Mouse (Mus musculus) limb, embryonic 12.5 days (tissue): ENCODE measurements around the gene Auts2. TPM values are rescaled to one million over a fixed set of nuclear protein-coding genes. Genes with fewer than 3 reads are reported as not detected.

Source experiments
- ATAC-seq: fragments of 200-750 bp; cut with Nextera tagmentation; 2 replicates; pipeline ENCODE4 v1.8.0; 2017; ENCODE audit warnings: low read depth, moderate TSS enrichment; ENCODE audit not compliant: insufficient number of reproducible peaks, insufficient read depth, low FRiP score, low TSS enrichment
- H3K27ac ChIP-seq: fragments of 300-500 bp; sonication (generic); 2 replicates; pipeline ENCODE4 v1.5.1; 2016; ENCODE audit warnings: mild to moderate bottlenecking, moderate library complexity
- H3K27me3 ChIP-seq: fragments of 300-500 bp; sonication (generic); 2 replicates; pipeline ENCODE4 v1.6.1; 2016; ENCODE audit warnings: mild to moderate bottlenecking, moderate library complexity
- H3K36me3 ChIP-seq: fragments of 300-500 bp; sonication (generic); 2 replicates; pipeline ENCODE4 v1.6.1; 2016; ENCODE audit warnings: mild to moderate bottlenecking, moderate library complexity
- H3K4me1 ChIP-seq: fragments of 300-500 bp; sonication (generic); replicated peaks from 2 replicates; pipeline ENCODE4 v1.6.1; 2016
- H3K4me2 ChIP-seq: fragments of 300-500 bp; sonication (generic); 2 replicates; pipeline ENCODE4 v1.6.1; 2016; ENCODE audit warnings: mild to moderate bottlenecking, moderate library complexity
- H3K4me3 ChIP-seq: fragments of 300-500 bp; sonication (generic); replicated peaks from 2 replicates; pipeline ENCODE4 v1.5.1; 2016; ENCODE audit warnings: mild to moderate bottlenecking
- H3K9ac ChIP-seq: fragments of 300-500 bp; sonication (generic); replicated peaks from 2 replicates; pipeline ENCODE4 v1.6.1; 2016; ENCODE audit warnings: mild to moderate bottlenecking, moderate library complexity
- H3K9me3 ChIP-seq: fragments of 300-500 bp; sonication (generic); 2 replicates; pipeline ENCODE4 v1.6.1; 2016; ENCODE audit warnings: mild to moderate bottlenecking, moderate library complexity
- WGBS: fragments of 180-500 bp; shearing (Covaris S2); methylation state at CpG from one replicate; pipeline ENCODE4 v1.1.7; 2016; 5-methylcytosine and 5-hydroxymethylcytosine counted together
- polyA plus RNA-seq: library from polyadenylated mRNA; unstranded; fragments of >200 nt; fragmentation: Nextera tagmentation; extraction: Ambion mirVana; gene quantifications from 2 replicates; pipeline ENCODE4 v1.2.1, GENCODE M21; 2016

The Auts2 gene
- polyA plus RNA-seq, 1 experiment from 2014 or later, result 66.4 TPM

GRCm38 (mm10) chr5:131978939-131979338, 564.2 kb downstream of the Auts2 start:
- Histone ChIP-seq H3K4me1 (peaks cover 18% of the 10 kb centered on the region), H3K27me3 (no peaks in the 10 kb centered on the region), H3K36me3 (no peaks in the 10 kb centered on the region), H3K9me3 (no peaks in the 10 kb centered on the region), H3K9ac (no peak overlapping the region), H3K4me3 (no peak overlapping the region), H3K27ac (no peak overlapping the region), H3K4me2 (peak overlapping the region; percentile 15)
- WGBS, result 14% methylated on average over 9 of the region's 9 CpGs
- ATAC-seq, result no peak

- H3K4me1 ChIP-seq, result peaks cover 20% of the 10 kb centered on the region
- ATAC-seq, result no peak
- no peaks in the 10 kb centered on the region for H3K36me3 ChIP-seq
- H3K4me3 ChIP-seq, result no peak overlapping the region
- 63% methylated on average over 3 of the region's 3 CpGs for WGBS
- H3K4me2 ChIP-seq, result no peak overlapping the region
- no peak overlapping the region for H3K9ac ChIP-seq
- H3K27ac ChIP-seq, result no peak overlapping the region
- no peaks in the 10 kb centered on the region for H3K27me3 ChIP-seq
- no peaks in the 10 kb centered on the region for H3K9me3 ChIP-seq
These were observed 565.6 kb downstream of the Auts2 start for GRCm38 (mm10) chr5:131977497-131977896.

GRCm38 (mm10) chr5:131971901-131972300, 571.2 kb downstream of the Auts2 start:
- 86% methylated on average over 2 of the region's 2 CpGs for WGBS
- Histone ChIP-seq H3K27me3 (no peaks in the 10 kb centered on the region), H3K4me1 (peaks cover 20% of the 10 kb centered on the region), H3K4me2 (no peak overlapping the region), H3K4me3 (no peak overlapping the region), H3K9ac (no peak overlapping the region), H3K27ac (no peak overlapping the region), H3K36me3 (no peaks in the 10 kb centered on the region), H3K9me3 (no peaks in the 10 kb centered on the region)
- no peak for ATAC-seq

- H3K36me3 ChIP-seq, result peaks cover 7% of the 10 kb centered on the region; the same call in 1 of the 2 replicates
- 95% methylated on average over 6 of the region's 6 CpGs for WGBS
- H3K9me3 ChIP-seq, result 0 out of 2 replicates have a peak, but pooled peaks cover 7% of the 10 kb centered on the region
- no peak overlapping the region for H3K4me3 ChIP-seq
- no peaks in the 10 kb centered on the region for H3K27me3 ChIP-seq
- H3K4me2 ChIP-seq, result no peak overlapping the region
- H3K9ac ChIP-seq, result no peak overlapping the region
- H3K4me1 ChIP-seq, result peaks cover 8% of the 10 kb centered on the region
- no peak for ATAC-seq
- H3K27ac ChIP-seq, result no peak overlapping the region
These were observed 577.6 kb downstream of the Auts2 start for GRCm38 (mm10) chr5:131965499-131965898.

DNA sequence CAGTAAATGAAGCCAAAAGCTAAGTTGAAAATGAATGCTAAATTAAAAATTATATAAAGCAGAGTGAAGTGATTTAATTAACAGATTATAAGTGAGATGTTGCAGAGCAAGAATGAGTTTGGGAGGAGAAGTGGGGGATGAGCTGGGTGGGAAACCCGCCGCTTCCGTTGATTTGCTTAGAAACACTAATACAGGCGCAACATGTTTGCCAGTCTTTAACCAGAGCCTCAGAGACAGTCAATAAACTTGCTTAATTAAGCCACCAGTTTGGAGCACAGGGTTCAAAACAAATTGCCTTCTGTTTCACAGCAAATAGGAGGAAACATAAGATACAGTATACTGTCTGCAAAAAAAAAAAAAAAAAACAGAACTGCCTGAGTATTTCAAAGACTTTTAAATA, 579.6 kb downstream of the Auts2 start:
- H3K4me1 ChIP-seq, result peaks cover 8% of the 10 kb centered on the region
- peaks cover 7% of the 10 kb centered on the region; the same call in 1 of the 2 replicates for H3K36me3 ChIP-seq
- 75% methylated on average over 4 of the region's 4 CpGs for WGBS
- no peak overlapping the region for H3K9ac ChIP-seq
- no peak overlapping the region for H3K4me2 ChIP-seq
- no peak for ATAC-seq
- H3K27me3 ChIP-seq, result no peaks in the 10 kb centered on the region
- H3K4me3 ChIP-seq, result no peak overlapping the region
- 0 out of 2 replicates have a peak, but pooled peaks cover 9% of the 10 kb centered on the region for H3K9me3 ChIP-seq
- H3K27ac ChIP-seq, result no peak overlapping the region

- Histone ChIP-seq H3K9me3 (0 out of 2 replicates have a peak, but pooled peaks cover 9% of the 10 kb centered on the region), H3K4me1 (peaks cover 7% of the 10 kb centered on the region), H3K36me3 (peaks cover 7% of the 10 kb centered on the region; the same call in 1 of the 2 replicates), H3K4me2 (no peak overlapping the region), H3K9ac (no peak overlapping the region), H3K27ac (no peak overlapping the region), H3K27me3 (no peaks in the 10 kb centered on the region), H3K4me3 (no peak overlapping the region)
- ATAC-seq, result no peak
- 81% methylated on average over 2 of the region's 2 CpGs for WGBS
These were observed 581.3 kb downstream of the Auts2 start for GRCm38 (mm10) chr5:131961859-131962258.

DNA sequence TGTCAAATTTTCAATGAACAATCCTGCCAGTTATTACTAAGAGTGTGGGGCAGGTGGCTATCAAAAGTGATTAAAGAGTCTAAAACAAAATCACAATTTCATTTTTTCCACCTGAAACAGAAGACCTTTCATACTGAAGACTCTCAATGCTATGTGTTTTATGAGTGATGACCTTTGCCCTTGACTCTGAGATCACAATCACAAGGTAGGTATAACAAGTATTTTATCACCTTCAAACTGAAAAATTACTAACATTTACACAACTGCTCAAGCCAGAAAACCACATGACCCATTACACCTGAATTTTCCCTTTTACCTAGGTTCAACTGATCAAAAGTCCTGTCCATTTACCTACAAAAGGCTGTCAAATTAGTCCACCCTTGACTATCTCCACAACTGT, 582.7 kb downstream of the Auts2 start:
- no peak for ATAC-seq
- Histone ChIP-seq H3K4me1 (peaks cover 18% of the 10 kb centered on the region), H3K4me3 (no peak overlapping the region), H3K9me3 (0 out of 2 replicates have a peak, but pooled peaks cover 9% of the 10 kb centered on the region), H3K36me3 (peaks cover 7% of the 10 kb centered on the region; the same call in 1 of the 2 replicates), H3K27me3 (no peaks in the 10 kb centered on the region), H3K4me2 (no peak overlapping the region), H3K27ac (no peak overlapping the region), H3K9ac (no peak overlapping the region)

- no peak for ATAC-seq
- Histone ChIP-seq H3K27me3 (no peaks in the 10 kb centered on the region), H3K9ac (no peak overlapping the region), H3K4me3 (no peak overlapping the region), H3K36me3 (no peaks in the 10 kb centered on the region), H3K9me3 (0 out of 2 replicates have a peak, but pooled peaks cover 2% of the 10 kb centered on the region), H3K4me2 (no peak overlapping the region), H3K27ac (no peak overlapping the region; the same call in 1 of the 2 replicates), H3K4me1 (peaks cover 21% of the 10 kb centered on the region)
- 33% methylated on average over 3 of the region's 3 CpGs for WGBS
These were observed 586.1 kb downstream of the Auts2 start for GRCm38 (mm10) chr5:131956998-131957397.

DNA sequence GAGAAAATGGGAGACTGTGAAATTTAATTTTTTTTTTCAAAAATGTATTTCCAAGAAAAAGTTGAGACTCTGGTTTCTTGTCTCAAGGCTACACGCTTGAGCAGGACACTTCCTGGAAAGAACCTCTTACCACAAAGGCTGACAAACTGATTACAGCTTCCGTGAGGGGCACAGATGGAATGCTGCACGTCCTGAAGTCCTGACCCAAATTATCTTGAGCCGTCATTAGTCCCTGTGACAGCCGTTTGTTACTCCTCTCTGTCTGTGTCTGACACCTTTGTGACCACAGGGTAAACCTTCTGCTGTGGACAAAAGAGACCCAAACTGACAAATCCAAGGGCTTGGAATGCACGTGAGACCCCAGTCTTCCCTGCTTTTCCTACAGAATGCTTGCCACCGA, 587.1 kb downstream of the Auts2 start:
- H3K27ac ChIP-seq, result 0 out of 2 replicates have a peak overlapping the region, but pooled peaks have one; percentile 29
- no peaks in the 10 kb centered on the region for H3K36me3 ChIP-seq
- no peaks in the 10 kb centered on the region for H3K27me3 ChIP-seq
- ATAC-seq, result no peak
- H3K9me3 ChIP-seq, result 0 out of 2 replicates have a peak, but pooled peaks cover 2% of the 10 kb centered on the region
- H3K4me3 ChIP-seq, result no peak overlapping the region
- H3K4me2 ChIP-seq, result no peak overlapping the region
- whole genome bisulfite sequencing, result 20% methylated on average over 7 of the region's 7 CpGs
- H3K9ac ChIP-seq, result no peak overlapping the region
- H3K4me1 ChIP-seq, result peaks cover 21% of the 10 kb centered on the region

- no peaks in the 10 kb centered on the region for H3K36me3 ChIP-seq
- no peak overlapping the region for H3K9ac ChIP-seq
- H3K9me3 ChIP-seq, result 0 out of 2 replicates have a peak, but pooled peaks cover 2% of the 10 kb centered on the region
- no peak for ATAC-seq
- no peak overlapping the region for H3K27ac ChIP-seq
- no peaks in the 10 kb centered on the region for H3K27me3 ChIP-seq
- WGBS, result 63% methylated on average over 8 of the region's 8 CpGs
- H3K4me2 ChIP-seq, result no peak overlapping the region
- H3K4me3 ChIP-seq, result no peak overlapping the region
- H3K4me1 ChIP-seq, result peaks cover 21% of the 10 kb centered on the region
These were observed 587.7 kb downstream of the Auts2 start for GRCm38 (mm10) chr5:131955227-131956016.

DNA sequence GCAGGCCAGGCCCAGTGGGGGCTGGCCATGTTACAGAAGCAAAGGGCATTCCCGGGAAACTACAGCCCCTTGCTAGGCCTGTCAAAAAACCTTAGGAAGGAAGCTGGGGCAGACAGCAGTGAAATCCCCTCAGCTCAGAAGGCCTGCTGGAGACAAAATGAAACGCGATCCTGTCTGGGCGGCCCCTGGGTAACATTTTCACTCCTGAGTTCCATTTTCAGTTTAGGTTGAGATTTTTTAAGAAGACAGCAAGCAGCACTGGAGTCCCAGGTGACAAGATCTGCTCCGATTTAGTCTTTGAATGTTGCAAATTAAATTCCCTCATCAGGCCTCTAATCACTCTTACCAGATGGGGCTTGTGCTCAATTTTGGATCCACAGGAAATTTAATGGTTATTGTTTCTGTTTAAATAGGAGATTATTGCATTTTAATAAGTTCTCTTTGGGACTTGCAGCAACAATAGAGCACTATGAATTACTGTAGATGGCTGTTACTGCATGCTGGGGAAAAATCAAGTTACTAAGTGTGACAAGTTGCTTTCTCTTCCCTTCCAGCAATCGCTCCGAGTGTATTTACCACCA, 594.5 kb downstream of the Auts2 start:
- Histone ChIP-seq H3K4me3 (no peak overlapping the region), H3K4me2 (peak overlapping the region; percentile 17; the same call in 1 of the 2 replicates), H3K4me1 (peaks cover 62% of the 10 kb centered on the region), H3K27me3 (no peaks in the 10 kb centered on the region), H3K36me3 (no peaks in the 10 kb centered on the region), H3K27ac (peak overlapping the region; percentile 86), H3K9me3 (no peaks in the 10 kb centered on the region), H3K9ac (no peak overlapping the region)
- no peak for ATAC-seq
- 12% methylated on average over 7 of the region's 7 CpGs for WGBS
